Mouse (Mus musculus) liver, embryonic 14.5 days (tissue): ENCODE measurements around the gene Krtap9-1. TPM values are rescaled to one million over a fixed set of nuclear protein-coding genes. Genes with fewer than 3 reads are reported as not detected.
"Not testable (repeated sequence)": the region's sequence is repeated elsewhere in the genome, so short reads cannot be mapped to it uniquely, and the experiment has no call there.

Experiments
- ATAC-seq: fragments of 200-750 bp; cut with Nextera tagmentation; 2 replicates; pipeline ENCODE4 v1.8.0; 2017; ENCODE audit warnings: moderate number of reproducible peaks, mild to moderate bottlenecking, moderate library complexity; ENCODE audit not compliant: insufficient read depth
- DNase-seq, 3 experiments: peaks; one replicate each; pipeline ENCODE4 v3.0.0-alpha.2; 2012 to 2013; ENCODE audit warnings: low read depth in 3 of 3, low spot score in 3 of 3
- H3K27ac ChIP-seq: fragments of 300-500 bp; sonication (generic); 2 replicates; pipeline ENCODE4 v1.5.1; 2014; ENCODE audit warnings: moderate library complexity, mild to moderate bottlenecking, control low read depth, inconsistent platforms
- H3K27me3 ChIP-seq: fragments of 300-500 bp; sonication (generic); 2 replicates; pipeline ENCODE4 v1.6.1; 2014; ENCODE audit warnings: mild to moderate bottlenecking, low read length, moderate library complexity; ENCODE audit not compliant: control insufficient read depth, insufficient read depth
- H3K36me3 ChIP-seq: fragments of 300-500 bp; sonication (generic); replicated peaks from 2 replicates; pipeline ENCODE4 v1.6.1; 2014; ENCODE audit warnings: low read depth; ENCODE audit not compliant: control insufficient read depth, insufficient read depth
- H3K4me1 ChIP-seq, 2 experiments: fragments of 200-500 bp in 1 of 2; fragments of 300-500 bp in 1 of 2; sonication (generic) in 1 of 2; replicated peaks; 2 replicates each; pipeline ENCODE4 v1.6.1; 2012 to 2014; ENCODE audit warnings: antibody characterized with exemption in 1 of 2, inconsistent platforms in 1 of 2, low read length in 1 of 2; ENCODE audit not compliant: control insufficient read depth in 2 of 2, insufficient read depth in 2 of 2
- H3K4me2 ChIP-seq: fragments of 300-500 bp; sonication (generic); 2 replicates; pipeline ENCODE4 v1.6.1; 2014; ENCODE audit warnings: low read depth, mild to moderate bottlenecking, control low read depth, moderate library complexity
- H3K4me3 ChIP-seq, 2 experiments: fragments of 200-500 bp in 1 of 2; fragments of 300-500 bp in 1 of 2; sonication (generic) in 1 of 2; 2 replicates each; pipeline ENCODE4 v1.5.1; 2012 to 2014; ENCODE audit warnings: low read depth in 2 of 2, low read length in 2 of 2, mild to moderate bottlenecking in 2 of 2, control low read depth in 1 of 2, inconsistent platforms in 1 of 2, moderate library complexity in 1 of 2; ENCODE audit not compliant: insufficient read depth in 1 of 2
- H3K9ac ChIP-seq: fragments of 300-500 bp; sonication (generic); replicated peaks from 2 replicates; pipeline ENCODE4 v1.6.1; 2014; ENCODE audit warnings: mild to moderate bottlenecking, control low read depth, moderate library complexity
- H3K9me3 ChIP-seq: fragments of 300-500 bp; sonication (generic); 2 replicates; pipeline ENCODE4 v1.6.1; 2016; ENCODE audit warnings: low read length, mixed read lengths; ENCODE audit not compliant: control insufficient read depth
- CTCF ChIP-seq: IDR thresholded peaks from 2 replicates; pipeline ENCODE4 v1.5.1; 2016; ENCODE audit warnings: antibody characterized with exemption, low read depth, control low read depth
- EP300 ChIP-seq: IDR thresholded peaks from 2 replicates; pipeline ENCODE4 v1.6.1; 2016; ENCODE audit warnings: antibody characterized with exemption, low read depth
- WGBS: fragments of 180-500 bp; shearing (Covaris S2); extraction: QIAGEN DNeasy Blood & Tissue Kit; methylation state at CpG from one replicate; pipeline ENCODE4 v1.1.7; 2014; ENCODE audit not compliant: insufficient replicate concordance; 5-methylcytosine and 5-hydroxymethylcytosine counted together
- polyA plus RNA-seq, 2 experiments: library from polyadenylated mRNA; depleted of rRNA in 1 of 2; stranded (reverse) in 1 of 2; unstranded in 1 of 2; fragments of >200 nt; fragmentation: Nextera tagmentation in 1 of 2; extraction: Ambion mirVana in 1 of 2; gene quantifications; 2 replicates each; pipeline versions ENCODE4 v1.2.1 to v1.2.3; 2012 to 2014

The Krtap9-1 gene
- polyA plus RNA-seq (2012; rRNA removed) (not detected in 2 replicates), polyA plus RNA-seq (2014; fragmentation: Nextera tagmentation; extraction: Ambion mirVana) (not detected in 2 replicates)

- not testable (repeated sequence) for H3K9me3 ChIP-seq, H3K4me2 ChIP-seq, H3K27ac ChIP-seq, H3K27me3 ChIP-seq, H3K36me3 ChIP-seq, ATAC-seq, H3K4me3 ChIP-seq, H3K4me1 ChIP-seq, DNase-seq, H3K9ac ChIP-seq
- 50% methylated on average over 1 of the region's 1 CpGs for WGBS
Measured at GRCm38 (mm10) chr11:99873089-99873488, at the start of gene Krtap9-1. Krtap9-1 (plus strand) TSS chr11:99873389.

GRCm38 (mm10) chr11:99837966-99838365, 35.2 kb upstream of the Krtap9-1 start, which contains the start of gene 2300003K06Rik:
2300003K06Rik (minus strand) TSS chr11:99838066.
- H3K36me3 ChIP-seq = no peaks in the 10 kb centered on the region
- 54% methylated on average over 1 of the region's 1 CpGs for WGBS
- TF ChIP-seq CTCF (no peak), EP300 (no peak)

GRCm38 (mm10) chr11:99842185-99842584, 31.0 kb upstream of the Krtap9-1 start:
- H3K4me1 ChIP-seq = no peaks in the 10 kb centered on the region
- no peak overlapping the region for H3K4me3 ChIP-seq
- H3K27ac ChIP-seq = no peak overlapping the region
- no peak overlapping the region for H3K4me2 ChIP-seq
- no peaks in the 10 kb centered on the region for H3K27me3 ChIP-seq
- no peaks in the 10 kb centered on the region for H3K36me3 ChIP-seq
- no peaks in the 10 kb centered on the region for H3K9me3 ChIP-seq
- DNase-seq = no peak
- H3K9ac ChIP-seq = no peak overlapping the region
- no peak for ATAC-seq
- WGBS = 36% methylated on average over 1 of the region's 1 CpGs
- TF ChIP-seq CTCF = no peak

More at GRCm38 (mm10) chr11:99837966-99838365, 35.2 kb upstream of the Krtap9-1 start, which contains the start of gene 2300003K06Rik:
- Histone ChIP-seq H3K4me1 (no peaks in the 10 kb centered on the region), H3K27ac (no peak within 1 kb of the TSS), H3K9ac (no peak within 1 kb of the TSS), H3K4me2 (no peak within 1 kb of the TSS), H3K9me3 (no peaks in the 10 kb centered on the region), H3K4me3 (no peak within 1 kb of the TSS), H3K27me3 (no peaks in the 10 kb centered on the region)
- no peak for ATAC-seq
- DNase-seq = no peak

- no peaks in the 10 kb centered on the region for H3K4me1 ChIP-seq
- 53% methylated on average over 2 of the region's 2 CpGs for WGBS
- DNase-seq = no peak
- H3K4me2 ChIP-seq = no peak overlapping the region
- no peak for ATAC-seq
- H3K4me3 ChIP-seq = no peak overlapping the region
- no peaks in the 10 kb centered on the region for H3K9me3 ChIP-seq
- H3K36me3 ChIP-seq = no peaks in the 10 kb centered on the region
- no peaks in the 10 kb centered on the region for H3K27me3 ChIP-seq
- no peak overlapping the region for H3K9ac ChIP-seq
- no peak overlapping the region for H3K27ac ChIP-seq
- TF ChIP-seq EP300 = no peak
- no peak for TF ChIP-seq CTCF
Measured at GRCm38 (mm10) chr11:99846746-99847145, 26.4 kb upstream of the Krtap9-1 start.

- no peak for ATAC-seq
- TF ChIP-seq EP300 = no peak
- TF ChIP-seq CTCF = no peak
Measured at GRCm38 (mm10) chr11:99851508-99851907, 21.7 kb upstream of the Krtap9-1 start, which contains the start of gene Krtap4-16. Krtap4-16 (minus strand) TSS chr11:99851608.

More at GRCm38 (mm10) chr11:99851508-99851907, 21.7 kb upstream of the Krtap9-1 start, which contains the start of gene Krtap4-16:
- DNase-seq = no peak
- H3K36me3 ChIP-seq = no peaks in the 10 kb centered on the region
- H3K4me3 ChIP-seq = no peak within 1 kb of the TSS
- H3K4me1 ChIP-seq = no peaks in the 10 kb centered on the region
- no peak within 1 kb of the TSS for H3K9ac ChIP-seq
- H3K27me3 ChIP-seq = no peaks in the 10 kb centered on the region
- H3K9me3 ChIP-seq = no peaks in the 10 kb centered on the region
- no peak within 1 kb of the TSS for H3K27ac ChIP-seq
- H3K4me2 ChIP-seq = no peak within 1 kb of the TSS
